Mouse (Mus musculus) forebrain, embryonic 10.5 days (tissue): Measurements from ENCODE around the gene Mlph. TPM values are rescaled to one million over a fixed set of nuclear protein-coding genes. Genes with fewer than 3 reads are reported as not detected.

Experiments used
- DNase-seq: peaks from one replicate; pipeline ENCODE4 v3.0.0-alpha.2; 2017; ENCODE audit warnings: low spot score; ENCODE audit errors: extremely low spot score
- H3K27ac ChIP-seq: fragments of 300-500 bp; sonication (generic); 2 replicates; pipeline ENCODE4 v1.5.1; 2016; ENCODE audit warnings: mild to moderate bottlenecking
- H3K27me3 ChIP-seq: fragments of 300-500 bp; sonication (generic); 2 replicates; pipeline ENCODE4 v1.6.1; 2016; ENCODE audit warnings: mild to moderate bottlenecking; ENCODE audit not compliant: poor library complexity, severe bottlenecking
- H3K36me3 ChIP-seq: fragments of 300-500 bp; sonication (generic); replicated peaks from 2 replicates; pipeline ENCODE4 v1.6.1; 2016; ENCODE audit warnings: mild to moderate bottlenecking, moderate library complexity
- H3K4me1 ChIP-seq: fragments of 300-500 bp; sonication (generic); 2 replicates; pipeline ENCODE4 v1.6.1; 2016
- H3K4me3 ChIP-seq: fragments of 300-500 bp; sonication (generic); 2 replicates; pipeline ENCODE4 v1.5.1; 2016; ENCODE audit warnings: mild to moderate bottlenecking, moderate library complexity
- H3K9me3 ChIP-seq: fragments of 300-500 bp; sonication (generic); 2 replicates; pipeline ENCODE4 v1.6.1; 2016; ENCODE audit warnings: mild to moderate bottlenecking, moderate library complexity
- WGBS: fragments of 180-500 bp; shearing (Covaris S2); methylation state at CpG from one replicate; pipeline ENCODE4 v1.1.7; 2016; 5-methylcytosine and 5-hydroxymethylcytosine counted together
- polyA plus RNA-seq: library from polyadenylated mRNA; unstranded; fragments of >200 nt; fragmentation: Nextera tagmentation; extraction: Ambion mirVana; gene quantifications from 2 replicates; pipeline ENCODE4 v1.2.1, GENCODE M21; 2016

The Mlph gene
- polyA plus RNA-seq, 1 experiment from 2014 or later: 0.17 TPM

- H3K27ac ChIP-seq: no peak overlapping the region
- 92% methylated on average over 5 of the region's 5 CpGs for WGBS
- H3K4me3 ChIP-seq: no peak overlapping the region
Measured at GRCm38 (mm10) chr1:90899816-90900215, 15.1 kb upstream of the Mlph start.

DNA sequence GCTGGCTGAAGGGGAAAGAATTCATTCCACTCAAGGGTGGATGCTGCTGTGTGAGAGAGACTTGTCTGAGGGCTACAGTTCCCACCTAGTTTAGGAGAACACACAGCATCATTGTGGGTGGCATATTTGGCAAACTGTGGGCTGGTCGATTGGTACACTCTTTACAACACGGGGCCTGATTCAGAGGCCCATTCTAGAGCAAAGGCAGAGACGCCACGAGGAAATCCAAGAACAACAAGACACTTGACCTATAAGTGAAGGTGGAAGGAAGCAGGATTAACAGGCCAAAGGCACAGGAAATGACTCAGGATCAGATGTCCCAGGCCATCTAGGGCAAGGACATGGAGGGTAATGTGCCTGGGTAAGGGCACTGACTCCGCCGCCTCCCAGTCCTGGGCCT lies 14.5 kb upstream of the Mlph start:
- DNase-seq: no peak
- WGBS: 82% methylated on average over 6 of the region's 6 CpGs
- no peaks in the 10 kb centered on the region for H3K9me3 ChIP-seq

More at GRCm38 (mm10) chr1:90899816-90900215, 15.1 kb upstream of the Mlph start:
- Histone ChIP-seq H3K27me3 (no peaks in the 10 kb centered on the region; the same call in 1 of the 2 replicates), H3K4me1 (peaks cover 20% of the 10 kb centered on the region), H3K36me3 (no peaks in the 10 kb centered on the region), H3K9me3 (no peaks in the 10 kb centered on the region)
- DNase-seq: no peak

GRCm38 (mm10) chr1:90901246-90901645 lies 13.6 kb upstream of the Mlph start:
- H3K9me3 ChIP-seq: no peaks in the 10 kb centered on the region
- H3K27ac ChIP-seq: no peak overlapping the region
- H3K4me1 ChIP-seq: peaks cover 20% of the 10 kb centered on the region
- H3K4me3 ChIP-seq: no peak overlapping the region
- H3K27me3 ChIP-seq: no peaks in the 10 kb centered on the region; the same call in 1 of the 2 replicates
- H3K36me3 ChIP-seq: no peaks in the 10 kb centered on the region
- DNase-seq: no peak
- WGBS: 88% methylated on average over 4 of the region's 4 CpGs

More for the DNA sequence above, 14.5 kb upstream of the Mlph start:
- H3K36me3 ChIP-seq: no peaks in the 10 kb centered on the region
- no peak overlapping the region for H3K27ac ChIP-seq
- H3K4me3 ChIP-seq: no peak overlapping the region
- H3K27me3 ChIP-seq: no peaks in the 10 kb centered on the region; the same call in 1 of the 2 replicates
- peaks cover 20% of the 10 kb centered on the region for H3K4me1 ChIP-seq

DNA sequence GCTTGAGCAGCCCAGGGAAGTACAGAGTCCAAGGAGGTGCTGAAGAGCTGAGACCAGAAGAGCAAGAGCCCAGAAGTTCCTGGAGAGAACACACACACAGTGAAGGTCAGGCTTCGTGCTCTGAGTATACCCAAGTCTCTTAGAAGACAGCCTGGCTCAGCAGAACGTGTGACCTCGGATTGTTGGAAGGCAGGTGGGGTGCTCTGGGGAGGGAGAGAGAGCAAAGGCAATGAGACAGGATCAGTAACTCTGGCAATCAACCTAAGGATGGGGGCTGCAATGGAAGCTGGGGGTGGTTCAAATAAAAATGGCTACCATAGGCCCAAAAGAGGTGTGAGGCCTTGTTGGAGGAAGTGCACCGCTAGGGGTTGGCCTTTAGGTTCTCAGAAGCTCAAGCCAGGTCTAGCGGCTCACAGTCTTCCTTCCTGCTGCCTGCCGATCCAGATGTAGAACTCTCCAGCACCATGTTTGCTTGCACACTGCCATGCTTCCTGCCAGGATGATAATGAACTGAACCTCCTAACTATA lies 13.1 kb upstream of the Mlph start:
- no peaks in the 10 kb centered on the region for H3K9me3 ChIP-seq
- DNase-seq: no peak
- 85% methylated on average over 6 of the region's 6 CpGs for WGBS
- H3K27me3 ChIP-seq: no peaks in the 10 kb centered on the region; the same call in 1 of the 2 replicates
- peaks cover 18% of the 10 kb centered on the region for H3K4me1 ChIP-seq
- H3K4me3 ChIP-seq: no peak overlapping the region
- no peak overlapping the region for H3K27ac ChIP-seq
- H3K36me3 ChIP-seq: no peaks in the 10 kb centered on the region

DNA sequence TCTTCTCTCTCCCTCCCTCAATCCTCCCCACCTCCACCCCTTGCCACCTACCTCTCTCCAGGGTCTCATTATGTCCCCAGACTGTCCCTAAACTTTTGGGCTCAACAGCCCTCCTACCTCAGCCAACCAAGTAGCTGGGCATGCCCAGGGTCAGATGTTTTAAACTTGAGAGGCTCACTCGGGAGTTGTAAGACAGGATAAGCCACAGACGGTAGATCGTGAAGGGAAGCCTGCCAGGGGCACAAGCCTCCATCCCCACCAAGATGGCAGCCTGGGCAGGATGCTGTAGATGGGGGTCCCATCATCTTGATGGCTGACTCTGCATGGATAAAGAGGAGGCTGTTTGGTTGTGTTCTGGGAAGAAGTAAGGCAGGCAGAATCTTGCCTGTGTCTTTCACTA lies 12.1 kb upstream of the Mlph start:
- Histone ChIP-seq H3K27me3 (no peaks in the 10 kb centered on the region; the same call in 1 of the 2 replicates), H3K9me3 (no peaks in the 10 kb centered on the region), H3K4me1 (peaks cover 16% of the 10 kb centered on the region), H3K36me3 (no peaks in the 10 kb centered on the region), H3K27ac (no peak overlapping the region), H3K4me3 (no peak overlapping the region)
- 85% methylated on average over 3 of the region's 3 CpGs for WGBS
- no peak for DNase-seq

DNA sequence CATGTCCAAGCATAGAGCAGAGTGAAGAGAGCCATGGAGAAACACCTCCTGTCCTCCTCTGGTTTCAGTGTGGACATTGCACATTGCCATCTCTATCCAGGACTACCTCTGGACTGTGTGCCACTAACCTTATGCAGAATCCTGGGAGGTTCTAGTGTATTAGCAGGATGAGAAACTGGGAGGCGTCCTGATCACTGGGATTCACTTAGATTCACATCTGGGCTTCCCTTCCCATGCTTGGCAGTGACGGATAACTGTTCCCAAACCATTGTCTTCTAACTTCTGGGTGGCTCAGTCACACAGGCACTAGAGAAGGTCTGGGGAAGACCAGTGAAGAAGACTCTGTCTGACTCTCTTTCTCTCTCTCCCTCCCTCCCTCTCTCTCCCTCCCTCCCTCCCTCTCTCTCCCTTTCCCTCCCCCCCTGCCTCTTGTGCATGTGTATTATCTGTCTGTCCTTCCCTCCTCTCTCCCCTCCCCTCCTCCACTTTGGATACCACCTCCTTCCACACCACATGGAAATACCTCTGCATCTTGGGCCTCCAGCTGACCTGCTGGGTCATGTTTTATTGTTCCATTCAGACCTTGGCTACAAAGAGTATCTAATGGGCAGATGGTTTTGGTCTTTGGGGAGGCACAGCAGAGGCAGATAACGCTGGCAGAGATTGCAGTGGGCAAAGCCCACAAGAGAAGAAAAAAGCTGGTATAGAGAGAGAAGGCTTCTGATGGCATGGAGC lies 11.5 kb upstream of the Mlph start:
- Histone ChIP-seq H3K36me3 (no peaks in the 10 kb centered on the region), H3K27me3 (no peaks in the 10 kb centered on the region; the same call in 1 of the 2 replicates), H3K9me3 (no peaks in the 10 kb centered on the region), H3K27ac (no peak overlapping the region), H3K4me3 (no peak overlapping the region), H3K4me1 (peaks cover 16% of the 10 kb centered on the region)
- no peak for DNase-seq
- 71% methylated on average over 3 of the region's 3 CpGs for WGBS

GRCm38 (mm10) chr1:90903971-90904458 lies 10.9 kb upstream of the Mlph start:
- Histone ChIP-seq H3K27me3 (peaks cover 5% of the 10 kb centered on the region), H3K9me3 (no peaks in the 10 kb centered on the region), H3K27ac (no peak overlapping the region), H3K4me1 (peaks cover 16% of the 10 kb centered on the region), H3K4me3 (no peak overlapping the region), H3K36me3 (no peaks in the 10 kb centered on the region)
- WGBS: 72% methylated on average over 8 of the region's 8 CpGs
- no peak for DNase-seq

DNA sequence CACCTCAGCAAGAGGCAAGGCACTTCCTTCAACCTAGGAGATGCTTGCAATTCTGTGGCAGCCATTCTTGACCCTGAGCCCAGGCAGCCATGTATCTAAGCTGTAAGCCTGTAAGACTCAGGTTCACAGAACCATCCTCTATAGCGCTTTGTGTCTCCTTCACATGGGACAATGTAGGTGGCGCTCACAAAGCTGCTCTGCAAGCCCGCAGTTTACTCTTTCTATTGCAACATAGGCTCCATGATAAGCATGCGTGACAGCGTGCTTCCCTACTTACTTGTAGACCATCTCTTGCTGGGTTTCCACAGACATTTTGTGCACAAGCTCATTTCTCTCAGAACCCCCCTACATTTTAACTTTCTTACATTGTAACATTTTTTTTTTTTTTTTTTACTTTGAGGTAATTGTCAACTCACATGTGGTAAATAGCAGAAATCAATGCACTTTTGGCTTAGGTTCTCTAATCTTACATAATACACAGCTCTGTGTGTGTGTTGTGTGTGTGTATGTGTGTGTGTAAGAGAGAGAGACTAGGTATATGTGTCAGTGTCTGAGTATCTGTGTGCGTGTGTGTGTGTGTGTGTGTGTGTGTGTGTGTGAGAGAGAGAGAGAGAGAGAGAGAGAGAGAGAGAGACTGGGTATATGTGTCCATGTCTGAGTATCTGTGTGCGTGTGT lies 10.0 kb upstream of the Mlph start:
- WGBS: 87% methylated on average over 7 of the region's 7 CpGs
- no peak for DNase-seq
- no peaks in the 10 kb centered on the region for H3K9me3 ChIP-seq
- no peak overlapping the region for H3K4me3 ChIP-seq
- H3K4me1 ChIP-seq: peaks cover 22% of the 10 kb centered on the region
- H3K36me3 ChIP-seq: no peaks in the 10 kb centered on the region
- no peak overlapping the region for H3K27ac ChIP-seq
- peaks cover 11% of the 10 kb centered on the region for H3K27me3 ChIP-seq

DNA sequence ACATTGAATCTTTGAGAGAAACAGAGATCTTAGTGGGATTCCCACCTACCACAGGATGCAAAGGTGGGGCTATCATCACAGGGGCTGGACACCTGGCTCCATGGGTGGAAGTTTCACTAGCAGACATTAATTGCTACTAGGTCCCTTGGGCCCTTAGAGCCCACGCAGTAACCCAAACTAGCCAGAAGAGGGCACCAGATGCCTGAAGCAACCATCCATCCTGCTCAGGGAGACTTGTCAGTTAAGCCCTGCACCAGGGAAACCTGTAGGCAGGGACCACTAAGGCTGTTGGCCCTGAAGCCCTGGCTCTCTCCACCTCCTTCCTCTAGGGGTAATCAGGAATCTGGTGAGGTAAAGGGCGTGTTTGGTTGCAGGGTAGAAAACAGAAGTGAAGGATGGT lies 8.5 kb upstream of the Mlph start:
- Histone ChIP-seq H3K4me1 (peaks cover 20% of the 10 kb centered on the region), H3K27ac (no peak overlapping the region), H3K27me3 (peaks cover 14% of the 10 kb centered on the region), H3K4me3 (no peak overlapping the region), H3K9me3 (no peaks in the 10 kb centered on the region), H3K36me3 (no peaks in the 10 kb centered on the region)
- DNase-seq: no peak
- WGBS: 14% methylated on average over 2 of the region's 2 CpGs

DNA sequence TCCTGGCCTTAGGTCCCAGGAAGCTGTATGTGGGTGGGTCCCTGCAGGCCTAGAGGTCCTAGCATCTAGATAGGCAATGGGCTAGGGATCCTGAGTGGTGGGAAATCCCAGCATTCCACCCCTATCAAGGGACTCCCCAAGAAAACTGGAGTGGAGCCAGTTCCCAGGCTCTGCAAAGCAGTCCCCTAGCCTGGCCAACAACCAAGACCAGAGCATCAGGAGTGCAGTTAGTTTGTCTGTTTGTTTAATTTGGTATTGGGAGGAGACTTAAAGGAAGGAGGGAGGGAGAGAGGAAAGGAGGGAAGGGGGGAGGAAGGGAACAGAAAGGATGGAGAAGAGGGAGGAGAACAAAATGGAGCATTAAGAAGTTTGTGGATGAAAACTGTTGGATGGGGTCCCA lies 5.7 kb upstream of the Mlph start:
- H3K36me3 ChIP-seq: no peaks in the 10 kb centered on the region

DNA sequence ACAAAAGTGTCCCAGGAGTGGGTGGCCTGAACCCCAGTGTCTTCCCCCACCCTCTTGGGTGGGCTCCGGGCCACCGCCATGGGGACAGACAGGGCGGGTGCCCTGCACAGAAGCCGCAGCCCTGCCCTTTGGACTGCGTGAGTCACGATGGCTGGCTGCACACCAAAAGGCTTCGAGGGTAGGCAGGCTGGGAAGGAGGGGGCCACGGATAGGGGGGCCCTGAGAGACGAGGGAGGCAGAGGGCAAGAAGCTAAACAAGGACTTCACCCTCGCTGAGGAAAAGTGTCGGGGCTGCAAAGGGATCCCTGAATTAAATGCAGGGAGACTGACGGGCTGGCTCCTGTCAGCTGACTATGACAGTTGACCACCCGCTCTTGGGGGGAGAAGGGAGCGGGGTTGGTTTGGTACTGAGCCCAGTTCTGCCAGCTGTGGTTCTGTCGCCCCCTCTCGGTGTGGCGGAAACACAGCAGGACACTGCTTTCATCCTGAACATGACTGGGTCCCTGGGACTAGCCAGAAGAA lies 5.2 kb upstream of the Mlph start:
- WGBS: 49% methylated on average over 17 of the region's 17 CpGs
- H3K27ac ChIP-seq: no peak overlapping the region
- no peak for DNase-seq
- no peaks in the 10 kb centered on the region for H3K9me3 ChIP-seq
- H3K36me3 ChIP-seq: no peaks in the 10 kb centered on the region
- H3K27me3 ChIP-seq: peaks cover 22% of the 10 kb centered on the region
- peaks cover 11% of the 10 kb centered on the region for H3K4me1 ChIP-seq
- H3K4me3 ChIP-seq: no peak overlapping the region

More for the DNA sequence above, 5.7 kb upstream of the Mlph start:
- Histone ChIP-seq H3K27me3 (peaks cover 17% of the 10 kb centered on the region), H3K27ac (no peak overlapping the region), H3K9me3 (no peaks in the 10 kb centered on the region), H3K4me1 (peaks cover 9% of the 10 kb centered on the region), H3K4me3 (no peak overlapping the region)
- DNase-seq: no peak

DNA sequence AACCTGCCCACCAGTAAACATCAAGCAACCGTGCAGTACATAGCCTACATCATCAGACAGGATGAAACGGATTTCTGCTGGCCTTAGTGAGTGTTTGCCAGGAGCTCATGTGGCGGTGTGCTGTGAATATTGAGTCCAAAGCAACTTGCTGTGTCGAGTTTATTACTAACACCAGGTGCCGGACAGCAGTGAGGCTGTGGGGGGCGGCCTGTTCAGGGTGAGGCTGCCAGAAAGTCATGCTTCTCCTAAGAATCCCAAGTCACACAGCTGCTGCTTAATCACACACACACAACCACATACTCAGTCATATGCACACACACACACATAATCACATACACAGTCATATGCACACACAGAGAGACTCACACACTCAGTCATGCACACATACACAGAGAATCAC lies 1.7 kb upstream of the Mlph start:
- no peak for DNase-seq
- Histone ChIP-seq H3K27me3 (peaks cover 46% of the 10 kb centered on the region), H3K4me3 (no peak overlapping the region), H3K27ac (no peak overlapping the region), H3K9me3 (no peaks in the 10 kb centered on the region), H3K4me1 (peaks cover 24% of the 10 kb centered on the region), H3K36me3 (no peaks in the 10 kb centered on the region)
- 85% methylated on average over 6 of the region's 6 CpGs for WGBS

DNA sequence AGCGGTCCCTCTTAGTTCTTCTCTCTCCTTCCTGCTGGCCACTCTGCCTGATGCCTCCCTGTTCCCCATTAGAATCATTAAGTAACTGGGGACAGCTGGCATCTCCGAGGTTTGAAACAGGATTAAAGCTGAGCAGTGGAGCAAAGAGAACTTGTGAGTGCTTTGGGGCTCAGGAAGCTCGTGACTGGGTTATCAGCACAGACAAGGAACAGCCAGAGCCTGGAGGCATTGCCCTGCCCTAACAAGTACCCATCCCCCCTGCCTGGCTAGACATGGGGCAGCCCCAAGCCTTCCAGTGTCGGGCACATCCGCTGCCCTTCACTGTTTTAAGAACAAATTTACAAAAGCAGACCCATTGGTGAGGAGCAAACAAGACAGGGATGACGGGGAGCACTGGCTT lies 2.6 kb downstream of the Mlph start:
- no peak for DNase-seq
- Histone ChIP-seq H3K36me3 (no peaks in the 10 kb centered on the region), H3K27ac (no peak overlapping the region), H3K4me1 (peaks cover 16% of the 10 kb centered on the region), H3K4me3 (no peak overlapping the region), H3K27me3 (peaks cover 32% of the 10 kb centered on the region), H3K9me3 (peaks cover 11% of the 10 kb centered on the region)
- 62% methylated on average over 6 of the region's 6 CpGs for WGBS
